Mouse (Mus musculus) embryonic facial prominence, embryonic 12.5 days (tissue): Measurements from ENCODE around the gene Hk1. TPM values are rescaled to one million over a fixed set of nuclear protein-coding genes. Genes with fewer than 3 reads are reported as not detected.
A peak's percentile ranks its signal among the peaks of the same experiment; 100 is the strongest.

Experiments used
- ATAC-seq: fragments of 200-750 bp; cut with Nextera tagmentation; 2 replicates; pipeline ENCODE4 v1.8.0; 2017; ENCODE audit not compliant: insufficient number of reproducible peaks, insufficient read depth, low FRiP score, low TSS enrichment
- H3K27ac ChIP-seq: fragments of 300-500 bp; sonication (generic); 2 replicates; pipeline ENCODE4 v1.5.1; 2016; ENCODE audit warnings: mild to moderate bottlenecking
- H3K27me3 ChIP-seq: fragments of 300-500 bp; sonication (generic); 2 replicates; pipeline ENCODE4 v1.6.1; 2016; ENCODE audit warnings: mild to moderate bottlenecking, moderate library complexity
- H3K36me3 ChIP-seq: fragments of 300-500 bp; sonication (generic); 2 replicates; pipeline ENCODE4 v1.6.1; 2016; ENCODE audit warnings: mild to moderate bottlenecking
- H3K4me1 ChIP-seq: fragments of 300-500 bp; sonication (generic); 2 replicates; pipeline ENCODE4 v1.6.1; 2016
- H3K4me2 ChIP-seq: fragments of 300-500 bp; sonication (generic); replicated peaks from 2 replicates; pipeline ENCODE4 v1.6.1; 2016; ENCODE audit warnings: mild to moderate bottlenecking, moderate library complexity
- H3K4me3 ChIP-seq: fragments of 300-500 bp; sonication (generic); 2 replicates; pipeline ENCODE4 v1.5.1; 2016; ENCODE audit warnings: mild to moderate bottlenecking
- H3K9ac ChIP-seq: fragments of 300-500 bp; sonication (generic); 2 replicates; pipeline ENCODE4 v1.6.1; 2016; ENCODE audit warnings: mild to moderate bottlenecking, moderate library complexity
- H3K9me3 ChIP-seq: fragments of 300-500 bp; sonication (generic); 2 replicates; pipeline ENCODE4 v1.6.1; 2016; ENCODE audit warnings: mild to moderate bottlenecking, moderate library complexity
- WGBS: fragments of 180-500 bp; shearing (Covaris S2); methylation state at CpG from one replicate; pipeline ENCODE4 v1.1.7; 2016; 5-methylcytosine and 5-hydroxymethylcytosine counted together
- polyA plus RNA-seq: library from polyadenylated mRNA; unstranded; fragments of >200 nt; fragmentation: Nextera tagmentation; extraction: Ambion mirVana; gene quantifications from 2 replicates; pipeline ENCODE4 v1.2.1, GENCODE M21; 2016

Gene Hk1
- polyA plus RNA-seq, 1 experiment from 2014 or later, result 40.4 TPM

GRCm38 (mm10) chr10:62231395-62231732, 148.3 kb downstream of the Hk1 start:
- Histone ChIP-seq H3K27ac (no peak overlapping the region), H3K4me1 (peaks cover 8% of the 10 kb centered on the region), H3K4me2 (peak overlapping the region; percentile 93), H3K36me3 (no peaks in the 10 kb centered on the region), H3K9me3 (no peaks in the 10 kb centered on the region), H3K27me3 (0 out of 2 replicates have a peak, but pooled peaks cover 11% of the 10 kb centered on the region), H3K4me3 (peak overlapping the region; percentile 56), H3K9ac (peak overlapping the region; percentile 55; the same call in 1 of the 2 replicates)
- ATAC-seq, result no peak
- WGBS, result 4% methylated on average over 13 of the region's 13 CpGs

- Histone ChIP-seq H3K27me3 (0 out of 2 replicates have a peak, but pooled peaks cover 11% of the 10 kb centered on the region), H3K9me3 (no peaks in the 10 kb centered on the region), H3K9ac (peak within 1 kb of the TSS; percentile 55), H3K36me3 (no peaks in the 10 kb centered on the region), H3K4me2 (peak within 1 kb of the TSS; percentile 93), H3K4me1 (peaks cover 12% of the 10 kb centered on the region), H3K27ac (no peak within 1 kb of the TSS), H3K4me3 (peak within 1 kb of the TSS; percentile 56)
- WGBS, result under 1% methylated on average over 59 of the region's 59 CpGs
- ATAC-seq, result peak; percentile 96
Measured at GRCm38 (mm10) chr10:62230708-62231394, 148.9 kb downstream of the Hk1 start, which contains the start of gene Tspan15. Tspan15 (minus strand) TSS chr10:62231251.

DNA sequence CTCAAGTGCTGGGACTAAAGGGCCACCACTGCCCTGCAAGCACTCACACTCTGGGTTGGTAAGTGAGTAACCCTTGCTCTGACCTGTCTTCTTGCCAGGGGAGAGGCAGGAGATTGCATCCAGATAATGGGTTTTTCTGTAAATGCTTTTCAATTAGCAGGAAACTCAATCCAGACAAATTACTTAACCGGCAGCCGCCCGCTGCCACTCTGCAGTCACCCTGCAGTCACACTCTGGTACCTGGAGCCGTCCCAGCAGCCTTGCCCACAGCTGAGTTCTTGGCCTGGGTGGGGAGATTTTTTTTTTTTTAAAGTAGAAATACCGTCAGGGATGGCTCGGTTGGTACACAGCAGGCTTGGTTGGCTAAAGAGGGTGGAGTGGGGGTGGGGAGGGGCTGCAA, 151.6 kb downstream of the Hk1 start:
- 33% methylated on average over 6 of the region's 6 CpGs for WGBS
- H3K9ac ChIP-seq, result no peak overlapping the region
- no peaks in the 10 kb centered on the region for H3K9me3 ChIP-seq
- peaks cover 15% of the 10 kb centered on the region for H3K4me1 ChIP-seq
- no peak overlapping the region for H3K4me3 ChIP-seq
- 0 out of 2 replicates have a peak, but pooled peaks cover 11% of the 10 kb centered on the region for H3K27me3 ChIP-seq
- ATAC-seq, result no peak
- H3K36me3 ChIP-seq, result no peaks in the 10 kb centered on the region
- H3K27ac ChIP-seq, result no peak overlapping the region
- no peak overlapping the region for H3K4me2 ChIP-seq

GRCm38 (mm10) chr10:62225839-62226238, 153.9 kb downstream of the Hk1 start:
- no peak for ATAC-seq
- Histone ChIP-seq H3K4me3 (no peak overlapping the region), H3K27ac (no peak overlapping the region), H3K9ac (no peak overlapping the region), H3K36me3 (no peaks in the 10 kb centered on the region), H3K27me3 (0 out of 2 replicates have a peak, but pooled peaks cover 11% of the 10 kb centered on the region), H3K4me1 (peaks cover 9% of the 10 kb centered on the region; the same call in 1 of the 2 replicates), H3K4me2 (no peak overlapping the region), H3K9me3 (no peaks in the 10 kb centered on the region)
- 38% methylated on average over 7 of the region's 7 CpGs for WGBS

- Histone ChIP-seq H3K4me2 (no peak overlapping the region), H3K4me3 (no peak overlapping the region), H3K27me3 (no peaks in the 10 kb centered on the region), H3K9ac (no peak overlapping the region), H3K27ac (no peak overlapping the region), H3K36me3 (no peaks in the 10 kb centered on the region), H3K9me3 (no peaks in the 10 kb centered on the region), H3K4me1 (peaks cover 6% of the 10 kb centered on the region; the same call in 1 of the 2 replicates)
- 47% methylated on average over 6 of the region's 6 CpGs for WGBS
- no peak for ATAC-seq
Measured at GRCm38 (mm10) chr10:62224231-62224630, 155.5 kb downstream of the Hk1 start.

DNA sequence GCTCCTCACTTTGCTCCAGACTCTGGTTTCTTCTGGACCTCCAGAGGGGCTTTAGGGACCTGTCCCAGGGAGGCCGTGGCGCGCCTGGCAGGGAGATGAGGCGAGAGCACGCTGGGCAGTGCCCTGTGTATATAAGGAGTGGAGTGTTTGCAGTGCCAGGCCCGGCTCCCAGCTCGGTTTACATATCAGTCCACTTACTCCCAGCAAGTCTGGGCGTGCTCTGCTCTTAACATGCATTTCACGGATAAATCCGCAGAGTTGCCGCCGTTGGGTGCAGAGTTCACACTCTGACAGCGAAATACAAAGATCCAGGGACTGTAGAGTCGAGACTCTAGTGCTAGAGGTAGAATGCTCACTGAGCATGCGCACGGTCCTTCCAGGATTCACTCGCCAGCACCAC, 156.9 kb downstream of the Hk1 start:
- Histone ChIP-seq H3K9ac (no peak overlapping the region), H3K4me1 (peaks cover 6% of the 10 kb centered on the region; the same call in 1 of the 2 replicates), H3K27ac (no peak overlapping the region), H3K4me2 (no peak overlapping the region), H3K4me3 (no peak overlapping the region), H3K27me3 (no peaks in the 10 kb centered on the region), H3K36me3 (no peaks in the 10 kb centered on the region), H3K9me3 (no peaks in the 10 kb centered on the region)
- WGBS, result 70% methylated on average over 17 of the region's 17 CpGs
- ATAC-seq, result no peak

GRCm38 (mm10) chr10:62221647-62222046, 158.1 kb downstream of the Hk1 start:
- 88% methylated on average over 2 of the region's 2 CpGs for WGBS
- Histone ChIP-seq H3K9ac (no peak overlapping the region), H3K27ac (no peak overlapping the region), H3K9me3 (no peaks in the 10 kb centered on the region), H3K36me3 (no peaks in the 10 kb centered on the region), H3K4me3 (no peak overlapping the region), H3K4me1 (peaks cover 6% of the 10 kb centered on the region; the same call in 1 of the 2 replicates), H3K4me2 (no peak overlapping the region), H3K27me3 (no peaks in the 10 kb centered on the region)
- ATAC-seq, result no peak

GRCm38 (mm10) chr10:62220732-62221514, 158.8 kb downstream of the Hk1 start:
- no peak overlapping the region for H3K9ac ChIP-seq
- H3K4me1 ChIP-seq, result peaks cover 4% of the 10 kb centered on the region; the same call in 1 of the 2 replicates
- WGBS, result 75% methylated on average over 8 of the region's 8 CpGs
- no peak for ATAC-seq
- H3K4me3 ChIP-seq, result no peak overlapping the region
- no peaks in the 10 kb centered on the region for H3K27me3 ChIP-seq
- no peak overlapping the region for H3K4me2 ChIP-seq
- no peaks in the 10 kb centered on the region for H3K9me3 ChIP-seq
- H3K36me3 ChIP-seq, result no peaks in the 10 kb centered on the region
- no peak overlapping the region for H3K27ac ChIP-seq

Other genes with a start within 250 kb of the Hk1 start
- gene Neurog3, start 246.8 kb downstream of the Hk1 start, polyA plus RNA-seq, result 0.22 and 0.24 TPM in 2 replicates
- gene Fam241b, start 236.0 kb downstream of the Hk1 start, polyA plus RNA-seq, result 20.9 and 22.3 TPM in 2 replicates
- 19.0 and 19.5 TPM in 2 replicates for gene Tspan15, start 148.7 kb downstream of the Hk1 start, polyA plus RNA-seq
- gene Tacr2, start 127.5 kb downstream of the Hk1 start, polyA plus RNA-seq, result not detected in 2 replicates
- gene Hkdc1, start 42.6 kb upstream of the Hk1 start, polyA plus RNA-seq, result 2.0 TPM in 2 replicates
- 0.75 and 0.92 TPM in 2 replicates for gene 4930507D05Rik, start 69.6 kb upstream of the Hk1 start, polyA plus RNA-seq
- 28.1 and 28.4 TPM in 2 replicates for gene Supv3l1, start 69.8 kb upstream of the Hk1 start, polyA plus RNA-seq
- 75.8 and 78.1 TPM in 2 replicates for gene Vps26a, start 106.9 kb upstream of the Hk1 start, polyA plus RNA-seq
- 4.3 and 6.0 TPM in 2 replicates for gene Srgn, start 147.5 kb upstream of the Hk1 start, polyA plus RNA-seq
- gene Kif1bp, start 198.5 kb upstream of the Hk1 start, polyA plus RNA-seq, result 52.8 and 53.9 TPM in 2 replicates
- 27.4 and 28.8 TPM in 2 replicates for gene Ddx21, start 222.4 kb upstream of the Hk1 start, polyA plus RNA-seq